Mouse (Mus musculus): ENCODE data around the gene Zfp786.
"Not testable (repeated sequence)": the region's sequence is repeated elsewhere in the genome, so short reads cannot be mapped to it uniquely, and the experiment has no call there.

The Zfp786 gene

DNA sequence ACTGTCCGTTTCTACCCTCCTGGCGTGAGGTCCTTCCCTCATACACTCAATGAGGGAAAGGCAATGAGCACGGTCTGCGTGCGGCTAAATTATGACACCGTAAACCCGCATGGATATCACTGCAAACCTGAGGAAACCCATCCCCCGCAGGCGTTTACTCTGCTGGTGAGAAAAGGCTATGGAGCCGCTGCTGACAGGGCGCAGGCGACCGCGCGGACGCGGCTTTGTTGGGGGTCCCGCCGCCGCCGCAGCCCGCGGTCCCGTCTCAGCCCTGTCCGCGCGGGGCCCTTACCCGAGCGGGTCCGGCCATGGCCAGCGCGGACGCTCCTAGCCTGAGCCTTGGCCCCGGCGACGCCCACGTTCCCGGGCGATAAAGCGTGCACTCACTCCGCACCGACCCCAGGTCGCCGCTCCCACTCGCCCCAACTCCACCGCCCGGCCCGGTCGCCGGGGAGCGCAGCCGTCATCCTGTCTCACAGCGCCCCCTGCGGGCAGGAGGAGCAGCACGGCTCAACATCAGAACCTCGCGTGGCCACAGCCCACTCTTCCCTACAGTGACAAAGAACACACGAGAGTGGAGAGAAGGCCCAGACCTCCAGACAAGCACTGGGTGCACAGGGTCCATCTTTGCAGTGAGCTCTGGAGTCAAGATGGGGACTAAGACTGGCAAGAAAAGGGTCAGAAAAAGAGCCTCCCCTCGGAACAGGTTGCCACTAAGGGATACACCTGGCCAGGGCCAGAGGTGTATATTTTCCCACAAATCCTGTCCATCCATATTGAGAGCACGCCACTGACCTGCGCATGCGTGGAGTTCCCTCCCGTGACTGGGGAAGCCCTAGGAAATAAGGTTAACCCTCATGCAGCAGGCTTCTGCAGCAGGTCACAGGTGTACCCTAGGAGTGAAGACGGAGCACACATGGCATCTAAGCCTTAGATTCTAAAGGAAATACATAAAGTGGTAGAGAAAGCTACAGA lies at the start of gene Zfp786:
Gene Zfp786, minus strand, starts transcription at position 764 of the 975 bp plus-strand sequence.
- peak; percentile 87 to 93 for DNase-seq

GRCm38 (mm10) chr6:47880166-47880565 lies 49.5 kb upstream of the Zfp786 start:
- no peak for DNase-seq

DNA sequence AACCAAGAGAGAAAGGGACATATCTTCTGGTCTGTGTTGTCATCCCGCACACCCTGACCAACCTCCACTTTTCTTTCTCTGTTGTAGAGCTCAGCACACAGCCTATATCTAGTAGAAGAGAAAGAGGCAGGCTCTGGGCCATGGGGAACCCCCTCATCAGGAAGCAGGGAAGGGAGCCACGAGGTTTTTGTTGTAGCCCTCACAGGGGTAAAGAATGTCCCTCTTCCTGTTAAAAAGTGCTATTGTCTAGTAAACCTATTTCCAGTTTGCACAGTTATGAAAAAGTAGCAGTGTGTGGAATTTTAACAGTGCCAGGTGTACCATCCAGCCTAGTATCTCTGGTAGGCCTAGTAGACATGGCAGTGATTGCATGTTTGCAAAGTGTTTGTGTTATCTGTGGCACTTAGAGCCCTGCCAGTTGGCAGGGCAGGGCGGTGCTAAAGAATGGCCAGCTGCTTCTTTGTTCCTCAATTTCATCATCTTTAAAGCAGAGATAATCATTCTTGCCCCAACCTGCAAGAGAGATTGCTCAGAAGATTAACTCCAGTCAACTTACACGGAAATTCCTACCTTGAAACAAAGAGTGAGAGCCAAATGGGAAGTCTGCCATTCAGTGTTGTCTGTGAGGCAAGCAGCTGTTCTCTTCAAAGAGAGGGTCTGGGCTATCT lies 48.5 kb upstream of the Zfp786 start:
- DNase-seq: no peak

DNA sequence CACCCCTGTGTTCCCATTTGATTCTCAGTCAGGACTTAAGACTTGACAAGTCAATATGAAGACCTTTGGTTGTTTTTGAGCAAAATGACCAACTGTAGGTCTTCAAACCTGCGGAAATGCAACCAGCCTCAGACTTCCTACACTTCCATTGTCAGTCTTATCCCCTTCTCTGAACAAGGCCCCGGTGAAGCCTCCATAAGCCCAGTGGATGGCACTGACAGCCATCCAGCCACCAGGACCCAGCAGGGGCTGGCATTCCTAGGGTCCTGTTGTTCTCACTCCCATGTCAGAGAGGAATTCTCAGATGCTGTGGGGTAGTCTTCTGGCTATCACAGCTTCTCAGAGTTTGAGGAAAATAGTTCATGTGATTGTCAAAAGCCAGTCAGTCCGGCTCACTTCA lies 47.9 kb upstream of the Zfp786 start:
- DNase-seq: no peak

- no peak for DNase-seq
Observed at GRCm38 (mm10) chr6:47878133-47878514, 47.5 kb upstream of the Zfp786 start.

DNA sequence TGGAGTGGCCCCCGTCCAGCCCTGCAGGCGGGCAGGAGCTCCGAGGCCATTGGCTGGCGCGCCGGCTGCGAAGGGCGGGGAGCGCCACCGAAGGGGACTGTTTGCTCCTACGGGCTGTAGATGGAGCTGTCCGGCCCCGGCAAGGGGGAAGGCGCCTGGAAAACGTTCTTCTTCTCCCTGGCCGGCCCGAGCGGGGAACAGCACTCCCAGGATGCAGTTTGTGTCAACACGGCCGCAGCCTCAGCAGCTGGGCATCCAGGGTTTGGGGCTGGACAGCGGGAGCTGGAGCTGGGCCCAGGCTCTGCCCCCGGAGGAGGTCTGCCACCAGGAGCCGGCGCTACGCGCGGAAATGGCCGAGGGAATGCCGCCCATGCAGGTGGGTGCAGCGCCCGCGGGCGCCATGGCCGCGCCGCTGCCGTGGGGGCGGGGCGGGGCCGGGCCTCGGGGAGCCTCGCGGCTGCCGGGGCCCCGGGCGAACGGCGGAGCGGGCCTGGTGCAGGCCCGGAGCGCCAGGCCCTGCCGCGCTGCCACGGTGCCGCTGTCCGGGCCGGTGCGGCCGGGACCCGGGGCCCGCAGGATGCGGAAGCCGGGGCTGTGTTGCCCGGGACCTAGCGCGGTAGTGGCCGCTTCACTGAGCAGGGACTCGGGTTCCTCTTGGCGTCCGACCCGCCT lies 46.9 kb upstream of the Zfp786 start:
- DNase-seq: peak; percentile 92 to 95

DNA sequence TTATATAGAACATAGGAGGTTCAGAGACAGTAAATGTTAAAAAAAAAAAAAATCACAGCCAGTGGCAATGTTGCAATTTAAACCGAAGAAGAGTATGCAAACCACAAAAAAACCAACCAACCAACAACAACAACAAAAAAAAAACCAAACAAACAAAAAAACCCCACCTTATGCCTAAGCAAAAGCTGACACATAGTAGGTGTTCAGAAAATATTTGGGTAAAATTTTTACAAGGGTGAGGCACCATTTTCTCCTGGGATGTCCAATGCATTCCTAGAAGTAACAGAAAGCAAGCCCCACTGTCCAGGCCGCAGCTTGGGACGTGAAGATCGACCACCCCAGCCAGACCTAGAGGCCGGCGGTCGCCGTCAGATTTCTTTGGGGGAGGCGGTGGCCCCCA lies 46.4 kb upstream of the Zfp786 start, which contains the start of gene Zfp282:
Gene Zfp282, plus strand, starts transcription at position 147 of the 400 bp plus-strand sequence.
- DNase-seq: no peak

- DNase-seq: no peak
Observed at GRCm38 (mm10) chr6:47872266-47872665, 41.6 kb upstream of the Zfp786 start.

- DNase-seq: not testable (repeated sequence)
Observed at GRCm38 (mm10) chr6:47857729-47858128, 27.1 kb upstream of the Zfp786 start.

DNA sequence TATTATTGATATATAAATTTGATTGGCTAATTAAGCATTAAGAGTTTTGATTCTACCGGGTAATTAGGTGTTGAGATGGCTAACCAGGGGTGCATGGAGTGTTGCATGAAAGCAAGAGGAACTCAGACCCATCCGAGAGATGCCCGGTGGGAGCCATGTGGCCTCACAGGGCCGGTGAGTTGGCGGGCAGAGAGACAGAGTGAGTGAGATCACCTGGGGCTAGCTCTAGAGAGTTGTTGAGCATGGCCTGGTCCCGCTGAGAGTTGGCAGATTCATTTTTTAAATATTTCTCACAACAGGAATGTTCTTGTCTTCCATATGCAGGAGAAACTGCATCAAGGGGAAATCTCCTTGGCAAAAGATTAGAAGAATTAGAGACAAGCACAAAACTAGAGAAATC lies 26.6 kb upstream of the Zfp786 start:
- DNase-seq: no peak

DNA sequence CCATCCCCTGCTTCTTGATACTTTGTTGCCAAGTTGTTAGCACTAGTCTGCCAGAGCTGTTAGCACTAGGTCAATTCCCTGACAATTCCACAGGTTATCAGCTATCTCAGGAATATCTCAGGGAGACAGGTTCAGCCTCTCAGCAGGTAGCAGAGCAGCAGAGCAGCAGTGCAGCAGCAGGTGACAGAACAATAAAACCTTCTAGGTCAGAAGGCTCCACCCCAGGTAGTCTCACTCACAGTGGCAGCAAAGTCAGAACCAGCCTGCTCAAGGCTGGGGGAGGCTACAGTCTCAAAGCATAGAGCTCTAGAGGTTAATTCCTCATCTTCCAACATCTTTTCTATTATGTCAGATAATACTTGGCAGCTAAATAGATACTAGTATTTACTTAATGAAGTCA lies 15.1 kb upstream of the Zfp786 start:
- no peak for DNase-seq

- no peak for DNase-seq
Observed at GRCm38 (mm10) chr6:47842337-47842736, 11.7 kb upstream of the Zfp786 start.

- no peak for DNase-seq
Observed at GRCm38 (mm10) chr6:47841831-47842230, 11.2 kb upstream of the Zfp786 start.

DNA sequence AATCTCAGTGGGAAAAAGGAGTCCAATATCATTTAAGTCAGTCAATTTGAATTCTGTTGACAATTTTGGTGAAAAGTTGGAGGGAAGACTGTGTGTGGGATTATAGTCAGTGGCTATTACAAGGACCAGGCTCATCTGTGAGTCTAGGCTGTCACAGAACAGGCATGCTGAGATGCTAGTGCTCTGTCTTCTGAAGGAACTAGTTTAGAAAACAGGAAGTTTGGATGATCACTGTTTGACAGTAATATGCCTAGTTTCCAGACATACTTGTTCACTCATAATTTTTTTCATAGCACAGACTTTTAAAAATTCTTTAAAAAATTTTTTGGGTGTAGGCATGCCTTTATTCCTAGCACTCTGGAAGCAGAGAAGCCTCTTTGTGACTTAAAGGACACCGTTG lies 10.4 kb upstream of the Zfp786 start:
- no peak for DNase-seq

DNA sequence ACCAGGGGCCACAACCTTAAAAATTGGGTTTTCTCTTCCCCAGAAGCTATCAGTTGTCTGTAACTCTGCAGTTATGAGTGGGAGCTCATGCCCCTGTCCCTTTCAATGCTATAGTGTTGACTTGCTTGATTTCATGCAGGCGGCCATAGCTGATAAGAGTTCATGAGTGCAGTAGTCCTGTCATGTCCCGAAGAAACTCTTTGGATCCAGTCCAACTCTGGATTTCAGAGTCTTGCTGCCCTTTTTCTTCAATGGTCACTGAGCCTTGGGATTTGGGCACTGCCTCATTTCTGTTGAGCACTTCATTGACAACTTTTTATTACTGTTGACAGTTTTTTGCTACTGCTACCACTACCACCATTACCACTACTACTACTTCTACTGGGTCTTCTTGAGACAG lies 7.0 kb upstream of the Zfp786 start:
- DNase-seq: no peak

DNA sequence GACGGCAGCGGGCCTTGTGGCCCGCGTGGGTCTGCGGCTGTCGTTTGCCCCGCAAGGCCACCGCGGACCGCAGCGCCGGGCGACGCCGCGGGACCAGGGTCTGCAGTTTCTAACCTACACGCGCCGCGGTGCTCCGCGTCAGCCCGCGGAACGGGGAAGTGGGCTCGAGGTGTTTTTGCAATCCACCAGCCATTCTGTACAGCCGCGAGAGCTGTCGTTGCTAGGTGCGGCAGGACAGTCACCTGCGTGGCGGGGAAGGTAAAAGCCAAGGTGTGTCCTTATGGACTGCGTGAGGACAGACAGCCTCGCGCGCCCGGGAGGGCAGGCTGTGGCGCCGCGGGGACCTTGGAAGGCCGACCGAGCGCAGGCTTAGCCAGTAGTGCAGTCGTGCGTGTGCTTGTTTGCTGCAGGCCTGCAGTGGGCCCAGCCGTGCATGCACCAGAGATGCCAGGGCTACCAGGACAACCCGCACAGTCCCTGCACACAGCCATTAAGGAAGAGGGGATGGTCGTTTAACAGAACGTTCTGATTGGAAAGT lies 5.4 kb upstream of the Zfp786 start:
- DNase-seq: peak; percentile 39 to 62

- DNase-seq: peak; percentile 94 to 95
Observed at GRCm38 (mm10) chr6:47835482-47835983, 4.9 kb upstream of the Zfp786 start, which contains the start of gene Zfp398. Gene Zfp398 (plus strand): TSS chr6:47835661.

GRCm38 (mm10) chr6:47832220-47832619 lies 1.6 kb upstream of the Zfp786 start:
- DNase-seq: no peak

GRCm38 (mm10) chr6:47828950-47829349 lies 1.7 kb downstream of the Zfp786 start:
- DNase-seq: no peak

GRCm38 (mm10) chr6:47827462-47827861 lies 3.2 kb downstream of the Zfp786 start:
- DNase-seq: no peak

GRCm38 (mm10) chr6:47824241-47824640 lies 6.4 kb downstream of the Zfp786 start:
- DNase-seq: no peak

- DNase-seq: no peak
Observed at GRCm38 (mm10) chr6:47821776-47822175, 8.9 kb downstream of the Zfp786 start.

DNA sequence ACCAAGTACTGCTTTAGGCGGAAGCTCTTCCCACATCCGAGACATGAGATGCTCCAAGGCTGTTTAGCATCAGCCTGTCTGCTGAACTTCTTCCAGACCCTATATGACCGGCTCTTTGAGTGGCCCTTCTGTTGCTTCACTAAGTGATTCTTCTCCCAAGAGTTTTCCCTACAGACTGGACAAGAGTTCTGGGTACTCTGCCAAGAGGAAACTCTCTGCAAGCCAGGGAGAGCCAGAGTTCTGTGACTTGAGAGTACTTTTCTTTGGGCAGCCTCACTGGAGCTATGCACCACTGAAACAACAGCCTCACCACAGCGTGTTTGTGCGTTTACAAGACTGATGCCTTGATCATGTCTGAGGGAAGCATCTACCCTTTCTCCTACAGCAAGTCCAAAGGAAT lies 9.4 kb downstream of the Zfp786 start:
- peak; percentile 22 to 44 for DNase-seq
